Mouse (Mus musculus): Measurements from ENCODE around the gene Yju2.

The Yju2 gene

DNA sequence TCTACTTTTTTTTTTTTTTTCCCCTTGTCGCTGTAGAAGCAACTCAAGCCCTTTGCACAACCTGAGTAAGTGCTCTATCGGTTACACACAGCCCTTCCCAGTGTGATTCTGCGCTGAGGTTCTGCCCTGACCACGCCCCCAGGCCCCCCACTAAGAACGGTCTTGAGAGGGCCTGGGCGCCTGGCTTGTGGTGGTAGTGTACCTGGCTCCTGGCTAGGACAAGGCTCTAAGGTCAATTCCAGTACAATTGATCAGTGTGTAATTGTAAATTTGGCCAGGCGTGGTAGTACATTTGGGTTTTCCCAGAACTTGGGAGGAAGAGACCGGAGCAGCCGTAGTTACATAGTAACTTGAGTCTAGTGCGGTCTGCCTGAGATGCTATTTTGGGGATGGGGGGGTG, 48.1 kb downstream of the Yju2 start:
- DNase-seq (ENCODE audit: low spot score in 2 of 2): no peak

DNA sequence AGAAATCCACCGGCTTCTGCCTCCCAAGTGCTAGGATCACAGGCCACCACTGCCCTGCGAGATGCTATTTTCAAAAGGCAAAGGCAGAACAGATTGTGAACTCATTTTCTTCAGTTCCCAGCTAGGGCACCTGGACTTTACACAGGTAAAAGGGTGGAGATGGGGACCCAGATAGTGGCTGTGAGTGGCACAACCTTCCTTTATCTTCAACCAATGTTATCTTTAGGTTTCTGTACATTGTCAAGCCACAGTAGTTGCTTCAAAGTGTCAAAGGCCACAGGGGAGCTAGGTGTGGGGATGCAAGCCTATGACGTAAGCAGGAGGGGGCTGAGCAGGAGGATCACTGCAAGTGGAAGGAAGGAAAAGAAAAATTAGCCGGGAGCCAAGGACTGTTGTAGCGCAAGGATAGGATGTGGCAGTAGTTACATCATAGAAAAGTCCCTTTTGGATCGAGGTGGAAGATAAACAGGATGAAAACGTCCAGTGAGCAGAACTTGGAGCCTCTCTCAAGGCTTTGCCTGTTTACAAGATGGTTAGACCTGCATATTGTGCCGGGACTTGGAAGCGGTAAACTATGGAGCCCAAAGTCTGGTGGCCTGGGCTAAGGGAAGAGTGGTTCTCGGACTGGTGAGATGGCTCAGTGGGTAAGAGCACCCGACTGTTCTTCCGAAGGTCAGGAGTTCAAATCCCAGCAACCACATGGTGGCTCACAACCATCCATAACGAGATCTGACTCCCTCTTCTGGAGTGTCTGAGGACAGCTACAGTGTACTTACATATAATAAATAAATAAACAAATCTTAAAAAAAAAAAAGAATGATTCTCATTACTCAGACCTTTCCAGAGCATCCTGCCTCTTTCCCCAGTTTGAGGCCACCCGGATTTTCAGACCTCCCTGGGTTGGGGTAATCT, 48.8 kb downstream of the Yju2 start:
- no peak for DNase-seq (ENCODE audit: low spot score in 2 of 2)

DNA sequence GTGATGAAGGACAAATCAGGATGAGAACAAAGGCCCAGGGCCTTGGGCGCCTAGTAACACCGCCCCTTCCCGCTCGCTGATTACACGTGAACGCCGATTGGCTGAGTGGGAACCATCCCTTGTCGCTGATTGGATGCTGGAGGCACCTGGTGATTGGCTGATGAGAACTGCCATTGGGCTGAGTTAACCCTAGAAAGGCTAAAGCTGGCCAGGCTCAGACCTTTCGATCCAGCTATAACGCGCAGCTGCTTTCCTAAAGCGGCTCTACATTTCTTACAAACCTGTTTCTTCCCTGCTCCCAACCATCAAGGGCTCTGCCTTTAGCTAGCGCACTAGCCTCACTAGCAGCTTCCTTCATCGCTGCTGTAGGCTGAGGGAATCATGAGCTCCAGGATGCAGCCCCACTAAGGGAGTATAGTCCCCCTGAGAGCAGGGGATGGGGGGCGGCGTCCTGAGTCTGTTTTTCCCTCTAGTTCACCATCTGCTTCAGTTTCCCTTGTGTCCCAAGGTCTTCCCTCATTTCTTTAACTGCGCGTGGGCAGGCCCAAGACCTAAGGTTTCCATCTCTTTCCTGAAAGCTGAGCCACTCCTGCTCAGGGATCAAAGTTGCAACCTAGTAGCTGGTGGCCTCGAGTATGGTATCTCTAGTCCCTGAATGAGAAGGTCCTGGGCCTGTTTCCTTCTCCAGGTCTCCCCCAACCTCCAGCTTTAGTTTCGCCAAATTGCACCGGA, 49.6 kb downstream of the Yju2 start:
- DNase-seq (ENCODE audit: low spot score in 2 of 2): peak; percentile 86 to 90

DNA sequence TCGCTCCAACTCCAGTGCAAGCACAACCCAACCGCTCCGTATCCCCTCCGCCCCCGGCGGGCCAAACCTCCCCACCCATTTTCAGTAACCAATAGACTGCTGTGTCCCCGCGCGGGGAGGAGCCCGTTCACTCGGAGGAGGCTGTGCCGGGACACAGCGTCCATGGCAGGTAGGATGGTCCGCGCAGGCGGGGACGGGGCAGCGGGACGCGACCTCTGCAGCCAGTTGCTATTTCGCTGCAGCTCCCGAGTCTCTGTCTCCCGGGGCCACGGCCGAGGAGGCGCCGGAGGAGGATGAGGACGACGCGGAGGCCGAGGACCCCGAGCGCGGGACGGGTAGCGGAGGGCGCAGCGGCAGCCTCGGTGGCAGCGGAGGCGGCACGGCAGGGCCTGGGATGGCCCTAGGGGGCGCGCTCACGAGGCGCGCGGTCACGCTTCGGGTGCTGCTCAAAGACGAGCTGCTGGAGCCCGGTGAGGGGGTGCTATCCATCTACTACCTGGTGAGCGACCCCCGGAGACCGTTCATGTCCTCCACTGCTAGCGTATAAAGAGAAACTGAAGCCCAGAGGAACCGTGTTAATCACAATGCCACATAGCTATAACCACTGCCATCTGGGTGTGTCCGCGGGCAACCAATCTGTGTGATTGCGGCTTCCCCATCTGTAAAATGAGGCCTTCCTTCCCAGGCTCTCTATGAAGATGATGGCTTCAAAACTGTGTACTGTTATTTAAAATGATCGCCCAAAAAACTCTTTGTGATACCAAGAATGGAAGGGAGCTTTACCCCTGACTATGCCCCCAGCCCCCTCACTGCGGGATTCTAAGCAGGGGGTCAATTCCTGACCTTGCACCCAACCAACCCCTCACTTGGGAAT, 50.4 kb downstream of the Yju2 start:
- DNase-seq (ENCODE audit: low spot score in 2 of 2): peak; percentile 86 to 93

DNA sequence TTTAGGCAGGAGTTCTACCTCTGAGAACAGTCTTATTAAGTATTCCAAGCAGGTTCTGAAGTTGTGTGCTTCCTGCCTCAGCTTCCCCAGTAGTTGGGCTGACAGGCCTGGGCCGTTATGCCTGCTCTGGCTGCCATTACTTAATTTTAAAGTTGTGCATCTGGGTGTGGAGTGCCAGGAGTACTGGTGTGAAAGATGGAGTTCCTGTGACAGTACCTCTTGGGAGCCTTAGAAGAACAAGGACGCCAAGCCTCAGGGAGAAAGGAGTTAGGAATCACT, 51.0 kb downstream of the Yju2 start:
- DNase-seq (ENCODE audit: low spot score in 2 of 2): no peak

DNA sequence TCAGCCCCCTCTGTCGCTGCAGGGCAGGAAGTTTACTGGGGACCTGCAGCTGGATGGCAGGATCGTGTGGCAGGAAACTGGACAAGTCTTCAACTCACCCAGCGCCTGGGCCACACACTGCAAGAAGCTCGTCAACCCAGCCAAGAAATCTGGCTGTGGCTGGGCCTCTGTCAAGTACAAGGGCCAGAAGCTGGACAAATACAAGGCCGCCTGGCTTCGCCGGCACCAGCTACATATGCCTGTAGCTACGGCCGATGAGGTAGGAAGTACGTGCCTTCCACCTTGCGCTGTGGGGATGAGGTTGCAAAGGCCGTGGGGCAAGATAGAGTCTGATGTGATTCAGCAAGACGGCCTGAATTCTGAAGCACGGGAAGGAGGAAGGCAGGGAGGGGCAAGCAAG, 51.4 kb downstream of the Yju2 start:
- DNase-seq (ENCODE audit: low spot score in 2 of 2): no peak

DNA sequence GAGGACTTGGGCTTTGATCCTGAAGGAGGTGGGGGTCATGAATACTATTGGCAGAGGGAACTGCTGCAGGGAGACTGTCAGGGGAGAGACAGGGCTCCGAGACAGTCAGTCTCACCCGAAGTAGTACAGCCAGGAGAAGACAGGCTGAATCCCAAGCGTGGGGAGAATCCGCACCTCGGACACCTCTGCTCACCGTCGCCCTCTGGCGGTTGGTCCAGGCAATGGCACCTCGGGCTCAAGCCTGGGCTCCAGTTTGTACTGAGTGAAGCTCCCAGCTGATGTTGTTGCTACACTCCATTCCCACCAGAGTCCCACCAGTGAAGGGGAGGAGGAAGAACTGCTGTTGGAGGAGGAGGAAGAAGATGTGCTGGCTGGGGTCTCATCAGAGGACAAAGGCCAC, 51.8 kb downstream of the Yju2 start:
- DNase-seq (ENCODE audit: low spot score in 2 of 2): peak; percentile 82 to 97

DNA sequence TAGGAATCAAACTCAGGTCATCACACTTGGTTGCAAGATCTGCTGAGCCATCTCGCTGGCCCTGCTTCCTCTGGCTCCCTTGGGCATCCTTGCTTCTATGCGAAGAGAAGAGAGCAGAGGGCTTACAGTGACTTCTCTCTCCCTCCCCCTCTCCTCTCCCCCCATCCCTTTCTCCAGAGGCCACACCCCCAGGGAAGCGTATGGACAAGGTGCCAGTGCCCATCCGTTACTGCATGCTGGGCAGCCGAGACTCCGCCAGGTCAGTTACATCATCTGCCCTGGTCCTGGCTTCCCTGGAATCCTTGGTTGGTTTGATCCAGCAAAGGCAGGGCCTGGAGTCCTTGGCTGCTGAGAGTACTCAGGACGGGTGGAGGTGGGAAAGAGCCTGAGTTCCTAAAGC, 52.5 kb downstream of the Yju2 start:
- DNase-seq (ENCODE audit: low spot score in 2 of 2): no peak

DNA sequence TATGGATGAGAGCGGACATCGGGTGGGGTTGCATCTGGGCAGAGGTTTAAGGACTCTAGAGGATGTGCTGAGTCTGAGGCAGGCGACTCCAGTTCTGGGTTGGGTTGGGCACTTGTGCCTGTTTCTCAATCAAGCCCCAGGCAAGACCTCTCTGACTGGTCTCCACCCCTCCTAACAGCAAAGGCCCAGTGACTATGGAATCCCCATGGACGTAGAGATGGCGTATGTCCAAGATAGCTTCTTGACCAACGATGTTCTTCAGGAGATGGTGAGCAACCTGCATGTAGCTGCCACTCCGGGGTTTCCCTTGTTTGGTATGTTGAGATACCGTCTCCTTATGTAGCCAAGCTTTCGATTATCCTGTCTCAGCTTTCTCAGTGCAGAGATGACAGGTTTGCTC, 56.4 kb downstream of the Yju2 start:
- DNase-seq (ENCODE audit: low spot score in 2 of 2): no peak

DNA sequence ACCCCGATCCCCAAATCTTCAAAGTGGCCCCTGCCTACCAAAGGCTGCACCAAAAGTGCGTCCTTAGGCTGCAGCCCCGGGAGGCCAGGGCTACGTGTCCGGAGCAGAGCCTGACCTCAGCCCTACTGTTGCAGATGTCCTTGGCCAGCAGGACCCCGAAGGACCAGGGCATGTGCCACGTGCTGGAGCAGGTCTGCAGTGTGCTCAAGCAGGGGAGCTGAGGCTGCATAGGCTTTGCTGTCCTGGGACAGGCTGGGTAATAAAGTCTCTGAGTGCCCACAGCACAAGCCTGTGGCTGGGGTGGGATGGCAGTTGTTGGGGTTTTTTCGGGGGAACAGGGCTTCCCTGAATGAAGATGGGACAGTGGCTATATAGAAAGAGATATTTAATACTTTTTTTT, 57.5 kb downstream of the Yju2 start:
- no peak for DNase-seq (ENCODE audit: low spot score in 2 of 2)

DNA sequence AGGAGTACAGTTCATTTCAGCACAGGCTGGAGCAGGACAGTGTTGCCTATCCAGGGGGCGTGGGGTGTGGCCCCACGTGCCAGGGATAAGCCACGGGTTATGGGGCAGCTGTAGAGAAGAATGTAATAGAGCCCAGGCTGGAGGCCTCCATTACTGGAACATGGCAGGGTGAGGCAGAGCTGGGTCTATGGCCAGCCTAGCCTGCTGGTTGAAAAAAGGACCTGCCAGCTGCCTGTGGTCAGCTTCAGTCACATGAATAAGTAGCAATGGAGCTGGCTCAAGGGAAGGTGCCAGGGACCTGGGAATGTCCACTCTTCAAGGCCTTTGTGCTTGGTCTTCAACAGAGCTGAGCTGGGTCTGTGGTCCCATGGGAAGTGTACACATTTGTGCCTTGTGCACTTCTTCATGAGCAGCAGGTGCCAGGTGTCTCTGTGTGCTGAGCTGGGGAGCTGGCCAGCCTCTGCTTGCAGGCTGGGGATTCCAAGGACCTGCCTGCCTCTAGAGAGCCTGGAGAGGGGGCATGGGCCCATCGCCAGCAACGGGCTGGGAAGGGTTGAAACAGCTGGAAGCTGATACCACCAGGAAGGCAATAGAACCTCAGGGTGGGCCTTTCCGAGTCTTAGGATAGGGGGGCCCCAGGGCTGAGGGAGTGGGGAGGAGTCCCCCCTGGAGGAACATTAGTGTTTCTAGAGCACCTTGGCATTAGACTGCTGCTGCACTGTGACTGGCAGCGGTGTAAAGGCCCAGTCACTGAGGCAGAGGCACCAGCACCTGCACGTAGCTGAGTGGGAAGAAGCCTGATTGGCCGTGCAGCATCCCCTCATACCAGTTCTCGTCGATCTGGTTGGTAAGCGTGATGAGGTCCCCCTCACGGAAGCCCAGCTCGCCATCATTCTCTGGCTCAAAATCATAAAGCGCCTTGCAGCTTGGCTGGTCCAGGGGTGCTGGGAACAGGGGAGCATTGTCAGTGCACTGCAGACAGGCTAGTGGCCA, 58.2 kb downstream of the Yju2 start:
- no peak for DNase-seq (ENCODE audit: low spot score in 2 of 2)

DNA sequence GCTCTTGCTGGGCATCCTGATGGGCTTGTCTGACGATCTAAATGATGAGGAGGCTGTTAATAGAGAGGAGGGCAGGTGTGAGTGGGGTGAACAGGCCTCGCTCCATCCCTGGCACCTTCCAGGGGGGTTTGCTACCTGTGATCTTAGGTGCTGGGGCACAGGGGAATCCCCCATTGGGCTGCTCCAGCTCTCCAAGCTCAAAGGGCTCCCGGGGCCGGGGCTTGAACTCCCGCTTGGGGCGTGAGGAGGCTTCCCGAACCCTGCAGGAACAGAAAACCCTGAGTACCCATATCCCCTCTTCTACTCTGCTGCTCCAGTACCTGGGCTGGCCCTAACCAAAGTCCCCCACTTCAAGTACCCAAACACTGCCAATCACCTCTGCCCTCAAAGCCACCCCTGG, 58.9 kb downstream of the Yju2 start:
- no peak for DNase-seq (ENCODE audit: low spot score in 2 of 2)

Data from spleen, postnatal 4 days (tissue).